In the genomic region with DNA sequence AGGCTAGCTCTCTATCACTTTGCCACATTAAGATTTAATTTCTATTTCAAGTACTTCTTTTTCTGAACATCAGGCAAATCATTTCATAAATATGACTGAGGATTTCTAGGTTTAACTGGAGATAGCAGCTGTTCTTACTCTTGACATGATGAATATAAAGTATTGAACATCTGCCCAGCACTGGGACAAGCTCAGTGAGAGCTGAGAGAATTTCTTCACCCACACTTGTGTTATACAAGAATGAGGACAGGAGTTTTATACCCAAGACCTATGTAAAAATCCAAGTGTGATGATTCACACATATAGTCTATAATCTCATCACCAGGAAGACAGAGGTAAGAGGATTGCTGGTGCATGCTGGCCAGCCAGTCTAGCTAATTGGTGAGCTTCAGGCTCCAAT, we compare ENCODE assay signal across 26 mouse cellular contexts.
"Had no signal": no experiment of that assay in that cellular context is flagged by ENCODE, and none has a peak within 500 bp of the region (broad histone marks: within the 10 kb centered on the region; RNA-seq: fewer than 3 reads in every experiment).

No protein-coding gene starts in this region.

- H3K4me2 ChIP-seq: heart, embryonic 11.5 days; heart, embryonic 13.5 days; heart, embryonic 15.5 days; hindbrain, embryonic 13.5 days; hindbrain, embryonic 15.5 days; kidney, embryonic 15.5 days; limb, embryonic 13.5 days; limb, embryonic 15.5 days; liver, embryonic 12.5 days had no signal

- H3K27ac ChIP-seq: heart, adult 2 months; heart, embryonic 13.5 days; heart, embryonic 15.5 days; hindbrain, embryonic 13.5 days; hindbrain, embryonic 15.5 days; hindbrain, postnatal 0 days; kidney, embryonic 15.5 days; kidney, postnatal 0 days; limb, embryonic 13.5 days; limb, embryonic 15.5 days; liver, embryonic 12.5 days had no signal

- H3K9ac ChIP-seq: heart, embryonic 13.5 days; heart, embryonic 15.5 days; hindbrain, embryonic 13.5 days; hindbrain, embryonic 15.5 days; kidney, embryonic 15.5 days; limb, embryonic 13.5 days; limb, embryonic 15.5 days; liver, embryonic 12.5 days had no signal

- DNase-seq: gastrocnemius, postnatal 14 days; gastrocnemius, postnatal 36 days; heart, adult 11 months; heart, adult 2 months; heart, postnatal 14 days; heart, postnatal 36 days; kidney, adult 11 months; kidney, adult 2 months; kidney, adult 9 months; kidney, postnatal 14 days; kidney, postnatal 36 days; layer of hippocampus, adult 9-11 months; layer of hippocampus, postnatal 36 days; left cerebral cortex, postnatal 4 days had no signal

- H3K36me3 ChIP-seq: heart, embryonic 13.5 days; heart, embryonic 15.5 days; hindbrain, embryonic 13.5 days; hindbrain, embryonic 15.5 days; kidney, embryonic 15.5 days; limb, embryonic 13.5 days; limb, embryonic 15.5 days; liver, embryonic 12.5 days had no signal

- ATAC-seq: hindbrain, postnatal 0 days; intestine, embryonic 16.5 days; liver, embryonic 12.5 days had no signal

- H3K27me3 ChIP-seq: heart, embryonic 13.5 days; heart, embryonic 15.5 days; hindbrain, embryonic 13.5 days; hindbrain, embryonic 15.5 days; kidney, embryonic 15.5 days; limb, embryonic 13.5 days; limb, embryonic 15.5 days; liver, embryonic 12.5 days had no signal

- H3K4me3 ChIP-seq: heart, adult 2 months; heart, embryonic 13.5 days; heart, embryonic 15.5 days; hindbrain, embryonic 13.5 days; hindbrain, embryonic 15.5 days; kidney, embryonic 15.5 days; limb, embryonic 13.5 days; limb, embryonic 15.5 days; liver, embryonic 12.5 days had no signal

- H3K9me3 ChIP-seq: heart, embryonic 13.5 days; heart, embryonic 15.5 days; hindbrain, embryonic 13.5 days; hindbrain, embryonic 15.5 days; kidney, embryonic 15.5 days; limb, embryonic 13.5 days; limb, embryonic 15.5 days; liver, embryonic 12.5 days had no signal

- H3K4me1 ChIP-seq: heart, embryonic 13.5 days; heart, embryonic 15.5 days; hindbrain, embryonic 13.5 days; hindbrain, embryonic 15.5 days; kidney, embryonic 15.5 days; limb, embryonic 13.5 days; limb, embryonic 15.5 days; liver, embryonic 12.5 days had no signal
